Mouse (Mus musculus) cerebellum, postnatal 14 days (tissue): ENCODE results near the gene Pla1a.
"Not testable (repeated sequence)": the region's sequence is repeated elsewhere in the genome, so short reads cannot be mapped to it uniquely, and the experiment has no call there.

ENCODE experiments used
- DNase-seq, 2 experiments: peaks; one replicate each; pipeline ENCODE4 v3.0.0; 2021; ENCODE audit warnings: mixed read lengths in 2 of 2

Pla1a gene

DNA sequence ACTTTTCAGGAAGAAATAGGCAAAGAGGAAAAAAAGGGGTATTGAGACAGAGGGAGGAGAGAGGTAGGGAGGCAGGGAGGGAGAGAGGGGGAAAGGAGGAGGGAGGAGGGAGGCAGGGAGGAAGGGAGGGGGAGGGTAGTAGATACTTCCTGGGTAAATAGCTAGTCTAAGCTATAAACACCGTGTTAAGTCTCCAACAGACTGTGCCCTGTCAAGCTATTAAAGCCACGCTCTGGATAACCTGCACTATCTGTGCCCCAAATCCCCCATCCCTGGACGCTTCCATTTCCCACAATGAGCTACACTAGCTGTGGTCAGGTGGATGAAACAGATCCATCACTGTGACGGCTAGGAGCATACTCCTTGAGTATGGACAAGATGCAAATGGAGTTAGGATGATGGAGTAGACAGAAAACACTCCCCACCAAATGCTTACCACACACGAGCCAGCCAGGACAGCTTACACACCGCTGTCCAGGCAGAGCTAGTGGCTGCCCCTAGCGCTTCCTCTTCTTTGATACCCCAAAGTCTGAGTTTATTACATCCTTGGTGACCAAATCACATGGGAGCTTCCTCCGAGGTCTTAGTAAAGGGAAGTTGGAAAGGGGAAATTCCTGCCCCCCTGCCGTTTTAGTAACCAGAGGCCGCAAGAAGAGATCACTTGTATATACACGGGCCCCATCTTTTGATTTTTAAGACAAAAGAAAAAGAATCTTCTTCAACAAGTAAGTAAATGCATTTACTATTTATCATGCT is 24.0 kb upstream of the Pla1a start:
- no peak for DNase-seq

DNA sequence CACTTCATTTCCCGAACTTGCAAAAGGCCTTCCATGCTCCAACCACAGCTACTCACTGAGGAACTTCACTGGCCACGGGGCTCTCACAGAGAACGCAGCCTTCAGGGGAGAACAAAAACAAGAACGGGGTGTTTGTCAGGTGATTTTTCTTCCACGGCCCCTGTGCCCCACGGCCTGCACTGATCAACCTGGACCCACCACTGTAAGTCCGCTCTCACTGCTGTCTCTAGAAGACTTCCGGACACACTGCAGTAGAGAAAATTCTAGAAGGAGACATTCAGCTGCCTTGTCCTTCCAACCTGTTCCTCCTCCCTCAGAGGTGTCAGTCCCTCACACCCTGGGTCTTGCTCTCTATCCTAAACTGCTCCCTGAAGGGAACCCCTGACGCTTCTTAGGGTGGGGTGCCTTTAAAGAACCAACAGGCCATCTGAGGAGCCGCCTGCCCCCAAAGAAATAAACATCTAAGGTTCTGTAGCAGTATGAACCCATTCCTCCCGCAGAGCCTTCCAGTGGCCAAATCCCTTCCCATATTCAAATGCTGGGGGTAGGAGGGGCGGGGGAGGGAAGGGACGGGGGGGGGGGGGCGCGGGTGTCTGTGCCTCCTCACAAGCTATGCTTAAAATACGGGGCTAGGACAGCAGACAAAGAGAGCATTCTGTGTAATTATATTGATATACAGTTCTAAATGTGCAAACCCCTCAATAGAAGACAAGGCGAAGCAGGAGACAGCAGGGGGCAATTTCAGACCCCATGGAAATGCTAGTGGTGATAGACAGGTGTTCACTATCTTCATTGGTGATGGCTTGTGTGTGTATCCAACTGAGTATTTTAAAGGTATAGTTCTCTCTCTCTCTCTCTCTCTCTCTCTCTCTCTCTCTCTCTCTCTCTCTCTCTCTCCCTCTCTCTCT is 22.8 kb upstream of the Pla1a start, which contains the start of gene Cd80:
Gene Cd80 (plus strand): TSS at position 51 of the 908 bp plus-strand sequence.
- no peak for DNase-seq

DNA sequence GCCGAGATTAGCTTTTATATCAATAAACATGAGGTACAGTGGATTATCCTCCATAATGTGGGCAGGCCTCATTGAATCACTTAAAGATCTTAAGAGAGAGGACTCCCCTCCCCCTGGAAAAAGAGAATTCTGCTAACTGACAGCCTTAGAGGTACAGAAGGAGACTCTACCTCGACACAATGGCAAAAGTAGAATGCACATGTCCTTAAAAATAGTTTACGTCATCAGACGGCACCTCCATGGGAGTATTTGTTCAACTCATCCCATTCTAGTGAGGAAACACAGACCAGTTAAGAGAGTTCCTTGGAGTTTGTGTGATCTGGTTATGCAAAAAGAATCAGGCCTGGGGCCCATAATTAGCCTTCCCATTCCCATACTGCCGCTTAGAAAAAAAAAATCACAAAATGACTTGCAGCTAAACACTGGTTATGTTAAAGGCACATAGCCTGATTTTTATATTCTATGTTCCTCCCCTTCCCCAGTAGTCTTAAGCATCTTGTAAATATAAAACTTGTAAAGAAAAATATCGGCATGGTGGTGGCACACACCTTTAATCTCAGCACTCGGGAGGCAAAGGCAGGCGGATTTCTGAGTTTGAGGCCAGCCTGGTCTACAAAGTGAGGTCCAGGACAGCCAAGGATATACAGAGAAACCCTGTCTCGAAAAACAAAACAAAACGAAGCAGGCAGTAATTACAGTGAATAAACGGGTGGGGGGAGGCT is 21.7 kb upstream of the Pla1a start:
- no peak for DNase-seq

DNA sequence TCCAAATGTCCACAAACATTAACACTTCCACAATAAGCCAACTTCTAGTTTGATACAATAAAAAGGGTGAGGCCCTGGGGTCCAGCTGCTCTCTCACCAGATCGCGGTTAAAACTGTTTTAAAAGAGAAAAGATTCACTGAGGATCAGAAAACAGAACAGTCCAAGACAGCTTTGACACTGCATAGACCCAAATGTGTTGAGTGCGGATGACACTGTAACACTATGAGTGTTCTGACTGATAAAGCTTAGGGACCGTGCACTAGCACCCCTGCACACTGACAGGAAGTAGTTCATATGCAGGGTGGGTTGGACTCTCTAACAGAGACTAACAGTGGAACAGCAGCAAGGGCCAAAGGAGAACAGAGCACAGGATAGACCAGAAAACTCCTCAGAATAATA is 21.0 kb upstream of the Pla1a start:
- no peak for DNase-seq

DNA sequence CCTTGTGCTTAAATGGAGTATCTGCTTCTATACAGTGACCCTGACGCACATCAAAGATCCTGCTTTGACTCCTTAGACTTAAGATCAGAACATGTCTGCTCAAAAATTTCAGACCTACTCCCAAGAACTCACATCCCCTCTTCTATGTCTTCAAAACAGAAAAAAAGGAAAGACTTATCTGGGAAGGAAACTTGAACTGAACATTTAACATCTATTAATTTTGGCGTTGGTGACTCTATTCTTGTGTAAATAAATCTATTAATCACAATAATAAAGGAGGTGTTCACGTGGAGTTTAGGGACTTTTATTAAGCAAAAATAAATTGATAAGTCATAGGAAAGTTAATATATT is 20.2 kb upstream of the Pla1a start:
- no peak for DNase-seq

DNA sequence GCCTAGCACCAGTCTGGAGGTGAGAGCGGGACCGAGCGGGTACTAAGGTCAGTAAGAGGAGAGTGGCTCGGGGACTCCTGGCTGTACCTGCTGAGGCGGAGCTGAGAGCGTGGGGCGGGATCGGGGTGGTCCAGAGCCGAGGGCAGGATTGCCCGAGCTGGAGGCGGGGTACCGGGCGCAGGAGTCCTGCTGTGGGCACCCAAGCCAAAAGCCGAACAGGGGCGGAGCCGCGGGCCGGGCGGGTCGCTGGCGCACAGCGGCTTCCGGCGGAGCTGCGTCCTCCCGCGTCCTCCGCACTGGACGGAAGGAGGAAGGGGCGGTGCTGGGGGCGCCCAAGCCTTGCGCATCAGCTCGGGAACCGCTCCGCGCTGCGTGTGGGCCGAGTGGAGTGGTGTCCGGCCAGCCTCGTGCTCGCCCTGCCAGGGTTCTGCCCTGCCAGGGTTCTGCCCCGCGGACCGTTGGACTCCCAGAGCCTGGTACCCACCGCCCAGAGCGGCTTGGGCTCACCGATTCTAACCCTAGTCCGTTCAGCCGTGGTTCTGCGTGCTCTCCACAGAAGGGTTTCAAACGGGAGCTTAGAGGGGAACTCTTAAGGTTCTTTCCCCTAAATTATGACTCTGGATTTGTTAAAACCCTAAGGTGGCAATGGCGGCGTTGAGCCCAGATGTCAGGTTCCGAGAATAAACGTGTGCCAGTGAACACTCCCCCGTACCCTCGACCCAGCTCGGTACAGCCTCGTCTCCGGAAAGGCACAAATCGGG is 19.7 kb upstream of the Pla1a start, which contains the start of gene Adprh:
Gene Adprh (minus strand): TSS at position 262 of the 761 bp plus-strand sequence.
- peak; percentile 90 to 94 for DNase-seq

DNA sequence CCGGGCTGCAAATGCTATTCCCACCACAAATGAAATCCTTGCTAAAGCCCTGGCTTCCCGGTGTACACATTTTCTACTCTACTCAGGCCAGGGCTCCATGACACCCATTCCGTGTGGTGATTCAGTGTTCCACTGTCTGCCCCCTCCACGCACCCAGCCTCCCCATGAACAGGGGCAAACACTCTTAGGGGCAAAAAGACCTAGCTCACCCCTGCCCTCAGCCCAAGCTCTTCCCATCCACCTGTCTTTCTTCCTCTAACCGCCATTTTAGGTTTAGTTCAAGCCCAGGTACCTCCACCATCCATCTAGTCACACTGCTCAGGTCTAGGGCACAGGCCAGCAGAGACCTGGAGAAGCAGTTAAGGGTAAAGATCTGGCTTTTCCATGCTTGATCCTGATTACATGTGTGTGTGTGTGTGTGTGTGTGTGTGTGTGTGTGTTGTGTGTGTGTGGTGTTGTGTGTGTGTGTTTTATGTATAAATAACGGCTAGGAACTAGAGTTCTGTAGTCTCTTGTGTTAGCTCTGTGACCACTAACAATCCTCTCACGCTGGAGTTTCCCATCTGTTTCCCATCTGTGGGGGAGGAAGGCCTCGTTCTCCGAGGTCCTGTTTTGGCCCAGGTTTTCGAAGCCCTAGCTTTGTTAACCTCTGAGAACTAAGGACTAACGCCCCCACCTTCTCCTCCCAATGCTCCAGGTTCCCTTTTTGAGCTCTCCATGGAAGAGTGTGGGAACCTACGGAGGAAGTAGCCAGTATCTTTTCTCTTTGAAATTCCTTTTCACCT is 18.7 kb upstream of the Pla1a start:
- peak; percentile 49 to 51 for DNase-seq

DNA sequence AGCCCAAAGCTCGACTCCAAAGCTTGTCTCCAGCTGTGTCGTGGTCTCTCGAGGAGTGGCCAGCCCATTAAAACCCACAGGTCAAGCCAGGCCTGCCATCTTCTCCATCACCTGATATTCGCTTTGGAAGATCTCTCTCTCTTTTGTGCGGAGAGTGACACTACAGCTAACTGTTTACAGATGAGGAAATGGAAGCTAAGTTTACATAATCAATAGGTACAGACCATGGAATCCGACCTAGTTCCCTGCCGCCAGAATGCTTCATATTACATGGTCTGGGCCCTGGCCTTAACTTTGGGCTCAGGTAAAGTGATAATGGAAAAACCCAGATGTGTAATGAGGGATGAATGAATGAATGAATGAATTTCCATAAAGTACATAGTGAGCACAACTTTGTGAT is 17.8 kb upstream of the Pla1a start:
- no peak for DNase-seq

DNA sequence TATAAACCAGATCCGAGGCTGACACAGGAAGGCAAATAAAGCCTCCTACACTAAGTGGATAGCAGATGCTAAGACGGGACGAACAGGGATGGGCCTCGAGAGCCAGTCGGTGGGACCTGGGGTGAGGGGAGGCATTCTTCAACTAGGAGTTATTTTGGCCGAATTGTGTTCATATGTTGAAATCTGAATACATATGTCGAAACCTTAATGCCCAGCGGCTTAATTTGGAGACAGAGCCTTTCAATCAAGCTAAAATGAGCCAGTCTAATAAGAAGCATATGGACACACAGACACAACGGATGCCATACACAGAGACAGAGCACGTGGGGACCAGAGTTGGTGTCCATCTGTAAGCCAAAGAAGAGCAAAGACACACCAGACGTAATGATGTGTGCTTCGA is 15.5 kb upstream of the Pla1a start:
- no peak for DNase-seq

DNA sequence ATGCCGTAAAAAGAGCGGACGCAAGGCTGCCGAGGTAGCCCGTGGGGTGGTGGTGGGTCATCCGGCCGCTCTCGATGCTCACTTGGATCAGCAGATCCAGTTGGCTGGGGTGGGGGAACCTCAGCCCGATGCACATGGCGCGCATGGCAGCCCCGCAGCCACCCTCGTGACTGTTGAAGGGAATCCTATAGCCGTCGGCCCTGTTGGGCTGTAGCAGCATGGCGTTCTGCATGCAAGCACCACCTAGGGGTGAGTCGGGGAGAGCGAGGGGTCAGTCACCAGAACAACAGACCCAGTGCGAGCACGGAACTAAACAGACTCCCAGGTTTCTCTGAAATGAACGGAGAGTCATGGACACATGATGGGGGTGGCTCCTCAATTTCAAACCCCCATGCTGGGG is 14.4 kb upstream of the Pla1a start:
- DNase-seq, result no peak

DNA sequence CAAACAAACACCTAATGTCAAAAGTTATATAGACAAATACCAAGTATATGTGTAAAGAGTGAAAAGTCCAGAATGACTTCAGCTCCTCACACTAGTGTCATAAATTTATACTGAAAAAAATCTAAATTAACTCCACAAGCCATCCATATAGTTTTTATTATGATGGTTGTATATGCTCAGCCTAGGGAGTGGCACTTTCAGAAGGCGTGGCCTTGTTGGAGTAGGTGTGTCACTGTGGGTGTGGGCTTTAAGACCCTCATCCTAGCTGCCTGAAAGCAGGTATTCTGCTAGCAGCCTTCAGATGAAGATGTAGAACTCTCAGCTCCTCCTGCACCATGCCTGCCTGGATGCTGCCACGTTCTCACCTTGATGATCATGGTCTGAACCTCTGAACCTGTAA is 13.2 kb upstream of the Pla1a start:
- DNase-seq, result not testable (repeated sequence)

DNA sequence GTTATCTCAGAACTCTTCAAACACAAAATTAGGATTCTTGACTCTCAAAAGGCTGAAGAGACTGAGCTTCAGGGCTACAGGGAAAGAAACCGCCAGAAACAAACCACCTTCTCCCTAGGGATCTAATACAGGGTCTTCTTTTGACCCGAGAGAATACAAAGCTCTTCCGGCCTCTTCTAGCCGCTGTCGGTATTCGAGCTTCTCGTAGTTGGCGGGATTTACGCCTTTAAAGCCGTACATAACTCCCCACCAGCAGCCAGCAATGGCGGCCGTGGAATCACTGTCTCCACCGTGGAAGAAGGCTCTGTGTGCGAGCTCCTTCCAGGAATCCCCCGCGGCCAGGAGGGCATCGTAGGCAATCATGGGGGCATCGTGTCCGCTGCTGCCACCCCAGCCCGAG is 12.6 kb upstream of the Pla1a start:
- DNase-seq, result no peak

DNA sequence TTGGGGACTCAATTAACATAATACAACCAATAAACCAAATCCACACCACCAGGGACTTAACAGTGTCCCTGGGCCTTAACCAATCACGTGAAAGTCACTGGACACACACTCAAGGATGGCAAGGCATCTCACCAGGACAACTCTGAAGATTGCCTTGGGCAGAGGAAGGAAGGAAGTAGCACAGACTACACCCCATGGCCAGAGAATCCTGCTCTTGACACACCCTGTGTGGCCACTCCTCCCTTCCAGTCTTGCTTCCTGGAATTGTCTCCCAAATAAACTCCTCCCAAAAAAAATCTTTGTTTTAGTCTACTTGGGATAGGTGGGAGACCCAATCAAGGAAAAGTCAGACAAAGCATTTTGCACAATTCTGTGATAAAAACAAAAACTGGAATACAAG is 12.1 kb upstream of the Pla1a start:
- DNase-seq, result no peak

DNA sequence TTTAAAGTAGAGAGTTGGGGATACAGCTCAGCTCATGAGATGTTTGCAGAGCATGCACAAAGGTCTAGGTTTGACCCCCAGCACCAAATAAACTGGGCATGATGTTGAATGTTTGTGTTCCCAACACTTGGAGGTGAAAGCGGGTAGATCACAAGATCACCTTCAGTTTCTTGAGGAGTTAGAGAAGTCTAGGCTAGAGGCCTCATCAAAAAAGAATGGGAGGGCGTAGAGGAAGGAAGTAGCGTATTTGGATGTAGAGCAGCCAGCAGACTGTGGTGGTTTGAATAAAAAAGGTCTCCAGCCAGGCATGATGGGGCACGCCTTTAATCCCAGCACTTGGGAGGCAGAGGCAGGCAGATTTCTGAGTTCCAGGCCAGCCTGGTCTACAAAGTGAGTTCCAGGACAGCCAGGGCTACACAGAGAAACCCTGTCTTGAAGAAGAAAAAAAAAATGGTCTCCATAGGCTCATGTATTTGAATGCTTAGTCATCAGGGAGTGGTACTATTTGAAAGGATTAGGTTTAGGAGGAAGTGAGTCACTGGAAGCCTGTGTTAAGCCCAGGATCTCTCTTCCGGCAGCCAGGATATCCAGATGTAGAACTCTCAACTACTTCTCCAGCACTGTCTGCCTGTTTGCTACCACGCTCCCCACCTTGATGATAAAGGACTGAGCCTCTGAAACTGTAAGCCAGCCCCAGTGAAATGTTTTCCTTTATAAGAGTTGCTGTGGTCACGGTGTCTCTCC is 10.9 kb upstream of the Pla1a start:
- no peak for DNase-seq

DNA sequence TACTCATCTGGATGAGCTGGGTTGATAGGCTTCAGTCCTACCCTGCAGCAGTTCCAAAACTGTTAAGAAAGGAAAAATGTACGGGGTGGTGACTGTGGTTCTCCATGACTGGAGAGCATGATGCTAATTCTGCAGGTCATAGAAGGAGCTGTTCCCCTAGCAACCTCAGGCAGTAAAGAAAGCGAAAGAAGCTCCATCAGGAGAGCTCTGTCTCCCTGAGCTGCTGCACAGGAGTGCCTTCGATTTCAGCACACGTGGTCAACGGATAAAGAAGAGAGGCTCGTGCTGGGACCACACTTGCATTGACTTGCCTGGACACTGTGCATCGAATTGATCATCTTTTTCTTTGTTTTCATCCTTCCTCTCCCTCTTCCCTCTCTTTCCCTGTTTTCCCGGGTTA is 9.3 kb upstream of the Pla1a start:
- DNase-seq, result no peak

DNA sequence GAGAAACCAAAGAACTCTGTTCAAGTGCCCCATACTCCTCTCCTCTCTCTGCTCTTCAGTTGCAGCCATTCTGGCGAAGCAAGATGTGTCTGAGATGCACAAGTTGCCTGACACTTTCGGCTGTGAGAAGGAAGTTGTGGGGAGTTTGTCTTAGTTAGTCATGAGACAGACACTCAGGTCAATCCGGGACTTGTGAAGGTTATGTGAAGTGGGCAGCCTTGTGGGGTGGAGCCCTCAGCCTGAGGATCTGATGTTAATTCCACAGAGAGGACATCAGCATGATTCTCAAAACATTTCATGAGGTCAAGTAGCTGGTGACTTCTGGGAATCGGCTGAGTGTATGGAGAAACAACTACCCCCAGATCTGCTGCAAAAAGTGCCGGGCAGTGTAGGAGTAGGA is 8.7 kb upstream of the Pla1a start:
- DNase-seq, result no peak

DNA sequence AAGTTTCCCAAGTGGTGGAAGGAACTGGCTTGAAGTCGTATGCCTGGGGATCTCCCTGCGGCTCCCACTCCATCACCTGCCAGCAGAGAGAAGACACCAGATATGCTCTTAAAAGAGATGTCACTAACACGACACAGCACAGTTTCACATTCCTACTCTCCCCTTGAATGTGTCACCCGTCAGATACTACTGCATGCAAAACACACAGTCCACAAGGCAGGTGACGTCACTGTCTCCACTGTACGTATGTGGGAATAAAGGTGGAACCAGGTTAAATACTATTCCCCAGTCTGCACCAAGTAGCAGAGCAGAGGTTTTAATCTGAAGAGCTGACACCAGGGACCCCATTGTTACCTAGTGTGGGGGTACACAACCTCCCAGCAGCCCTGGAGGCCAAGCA is 7.5 kb upstream of the Pla1a start:
- DNase-seq, result no peak

DNA sequence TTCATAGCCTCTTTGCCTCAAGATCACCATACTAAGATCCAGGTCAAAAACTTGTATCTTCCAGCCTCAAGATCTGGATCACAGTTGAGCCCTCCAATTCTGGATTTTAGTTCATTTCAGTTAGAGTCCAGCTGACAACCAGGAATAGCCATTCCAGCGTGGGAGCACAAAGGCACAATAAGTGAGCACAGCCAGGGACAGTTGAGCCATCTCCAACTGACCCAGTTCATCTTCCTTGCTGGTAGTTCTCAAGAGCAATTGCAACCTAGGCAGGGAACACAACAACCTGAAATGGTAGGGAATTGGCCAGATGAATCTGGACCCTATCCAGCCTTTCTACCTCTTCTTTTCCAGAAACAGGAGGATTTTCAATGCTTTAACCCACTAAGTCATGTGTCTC is 6.2 kb upstream of the Pla1a start:
- no peak for DNase-seq

DNA sequence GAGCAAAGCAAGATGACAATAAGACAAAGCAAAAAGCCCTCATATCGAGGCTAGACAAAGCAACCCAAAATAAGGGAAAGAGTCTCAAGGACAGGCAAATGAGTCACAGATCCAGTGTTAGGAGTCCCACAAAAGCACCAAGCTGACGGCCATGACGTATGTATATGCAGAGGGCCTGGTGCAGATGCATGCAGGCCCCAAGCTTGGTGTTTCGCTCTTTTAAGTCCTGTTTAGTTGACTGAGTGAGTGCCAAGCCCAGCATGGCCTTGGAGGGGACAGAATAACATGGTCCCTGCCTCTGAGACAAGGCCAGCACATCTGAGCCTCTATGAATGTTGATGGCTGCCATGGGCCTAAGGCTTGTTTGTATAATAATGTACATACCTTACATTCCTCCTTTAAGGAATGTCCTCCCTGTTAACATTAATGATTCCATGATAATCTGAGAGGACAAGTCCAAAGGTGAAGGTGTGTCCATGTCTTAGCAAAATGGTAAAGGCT is 1.4 kb upstream of the Pla1a start:
- no peak for DNase-seq

DNA sequence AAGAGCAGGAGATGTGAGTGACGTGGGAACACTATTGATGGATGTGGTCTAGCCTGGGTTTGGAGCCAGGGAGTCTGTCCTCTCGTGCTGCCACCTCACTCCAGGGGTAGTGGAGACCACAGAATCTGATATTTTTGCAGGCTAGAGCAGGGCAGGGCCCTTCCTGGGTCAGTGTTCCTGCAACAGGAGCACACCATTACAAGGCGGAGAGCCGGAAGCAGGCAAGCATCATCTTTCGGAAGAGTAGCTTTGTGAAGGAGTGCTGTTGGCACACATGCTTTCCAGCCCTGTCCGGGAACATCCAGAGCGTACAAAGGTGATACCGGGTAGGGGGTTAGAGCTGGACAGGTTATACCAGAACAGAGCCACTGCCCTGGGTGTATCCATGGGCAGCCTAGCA is 569 bp upstream of the Pla1a start:
- no peak for DNase-seq
